Mouse (Mus musculus) limb, embryonic 14.5 days (tissue): Measurements from ENCODE around the gene Lgals1. TPM values are rescaled to one million over a fixed set of nuclear protein-coding genes. Genes with fewer than 3 reads are reported as not detected.

Source experiments
- ATAC-seq: fragments of 200-750 bp; cut with Nextera tagmentation; 2 replicates; pipeline ENCODE4 v1.8.0; 2017; ENCODE audit warnings: low read depth, moderate number of reproducible peaks, moderate TSS enrichment; ENCODE audit not compliant: low FRiP score
- DNase-seq: peaks from one replicate; pipeline ENCODE4 v3.0.0-alpha.2; 2015; ENCODE audit warnings: low spot score
- H3K27ac ChIP-seq: fragments of 300-500 bp; sonication (generic); replicated peaks from 2 replicates; pipeline ENCODE4 v1.5.1; 2014; ENCODE audit warnings: low read depth, mild to moderate bottlenecking, low read length, moderate library complexity, mixed read lengths
- H3K27me3 ChIP-seq: fragments of 300-500 bp; sonication (generic); 2 replicates; pipeline ENCODE4 v1.6.1; 2014; ENCODE audit warnings: low read length, mixed read lengths; ENCODE audit not compliant: control insufficient read depth, insufficient read depth
- H3K36me3 ChIP-seq: fragments of 300-500 bp; sonication (generic); 2 replicates; pipeline ENCODE4 v1.6.1; 2014; ENCODE audit warnings: mild to moderate bottlenecking, low read length, moderate library complexity, mixed read lengths; ENCODE audit not compliant: control insufficient read depth, insufficient read depth
- H3K4me1 ChIP-seq: fragments of 300-500 bp; sonication (generic); 2 replicates; pipeline ENCODE4 v1.6.1; 2014; ENCODE audit warnings: antibody characterized with exemption, low read length, mixed read lengths; ENCODE audit not compliant: control insufficient read depth, insufficient read depth
- H3K4me2 ChIP-seq: fragments of 300-500 bp; sonication (generic); replicated peaks from 2 replicates; pipeline ENCODE4 v1.6.1; 2014; ENCODE audit warnings: low read depth, mild to moderate bottlenecking, low read length, moderate library complexity; ENCODE audit not compliant: severe bottlenecking
- H3K4me3 ChIP-seq: fragments of 300-500 bp; sonication (generic); replicated peaks from 2 replicates; pipeline ENCODE4 v1.5.1; 2014; ENCODE audit warnings: low read length
- H3K9ac ChIP-seq: fragments of 300-500 bp; sonication (generic); 2 replicates; pipeline ENCODE4 v1.6.1; 2014; ENCODE audit warnings: mild to moderate bottlenecking, low read depth, low read length, moderate library complexity; ENCODE audit not compliant: severe bottlenecking
- H3K9me3 ChIP-seq: fragments of 300-500 bp; sonication (generic); 2 replicates; pipeline ENCODE4 v1.6.1; 2016; ENCODE audit warnings: low read length; ENCODE audit not compliant: control insufficient read depth
- POLR2A ChIP-seq: fragments of 200-500 bp; IDR thresholded peaks from 2 replicates; pipeline ENCODE4 v1.8.0; 2012; ENCODE audit warnings: inconsistent platforms, mild to moderate bottlenecking, moderate library complexity, borderline replicate concordance; ENCODE audit not compliant: insufficient read depth, insufficient read length; ENCODE audit errors: extremely low read depth
- WGBS: fragments of 180-500 bp; shearing (Covaris S2); extraction: QIAGEN DNeasy Blood & Tissue Kit; methylation state at CpG from one replicate; pipeline ENCODE4 v1.1.7; 2014; 5-methylcytosine and 5-hydroxymethylcytosine counted together
- polyA plus RNA-seq, 2 experiments: library from polyadenylated mRNA; depleted of rRNA in 1 of 2; stranded (reverse) in 1 of 2; unstranded in 1 of 2; fragments of >200 nt; fragmentation: Nextera tagmentation in 1 of 2; extraction: Ambion mirVana in 1 of 2; gene quantifications; 2 replicates each; pipeline versions ENCODE4 v1.2.1 to v1.2.3; 2012 to 2014

Lgals1 gene
- polyA plus RNA-seq, 2 experiments, result 2,309 to 2,738 TPM

DNA sequence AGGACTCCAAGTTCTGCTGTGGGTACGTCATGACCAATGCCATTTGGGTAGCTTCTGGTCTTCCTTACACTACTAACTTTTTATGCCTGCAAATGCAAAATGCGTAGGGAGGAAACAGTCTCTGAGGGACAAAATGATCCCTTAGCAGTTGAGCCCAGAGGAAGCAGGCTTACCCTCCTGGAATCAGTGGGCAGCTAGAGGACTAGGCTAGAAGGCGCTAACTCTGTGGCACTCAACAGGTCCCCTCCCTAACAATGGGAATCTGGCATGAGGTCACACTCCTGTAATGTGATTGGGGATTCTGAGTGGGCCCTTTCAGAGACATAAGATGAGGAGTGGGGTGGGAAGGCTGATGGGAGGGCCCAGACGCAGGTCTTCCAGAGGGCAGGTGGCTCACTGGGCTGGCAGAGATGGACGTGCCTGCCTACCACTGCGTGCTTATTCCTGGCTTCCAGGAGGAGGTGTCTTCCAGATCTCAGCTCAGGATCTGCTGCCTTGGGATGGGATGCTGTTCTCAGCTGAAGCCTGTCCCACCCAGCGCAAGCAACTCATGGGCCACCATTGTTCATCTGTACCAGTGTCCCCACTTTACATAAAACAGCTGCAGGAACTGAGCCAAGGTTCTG lies 4.4 kb downstream of the Lgals1 start:
- WGBS, result 82% methylated on average over 7 of the region's 7 CpGs
- ATAC-seq (no peak), DNase-seq (no peak)
- H3K4me2 ChIP-seq, result no peak overlapping the region
- no peaks in the 10 kb centered on the region for H3K27me3 ChIP-seq
- TF ChIP-seq POLR2A, result no peak
- H3K9me3 ChIP-seq, result no peaks in the 10 kb centered on the region
- H3K4me3 ChIP-seq, result no peak overlapping the region
- H3K27ac ChIP-seq, result no peak overlapping the region
- peaks cover 12% of the 10 kb centered on the region for H3K4me1 ChIP-seq
- H3K36me3 ChIP-seq, result peaks cover 17% of the 10 kb centered on the region
- no peak overlapping the region for H3K9ac ChIP-seq

GRCm38 (mm10) chr15:78931577-78931976 lies 5.1 kb downstream of the Lgals1 start:
- H3K9me3 ChIP-seq, result no peaks in the 10 kb centered on the region
- H3K27me3 ChIP-seq, result no peaks in the 10 kb centered on the region
- WGBS, result 27% methylated on average over 3 of the region's 3 CpGs
- no peak overlapping the region for H3K9ac ChIP-seq
- ATAC-seq (no peak), DNase-seq (no peak)
- TF ChIP-seq POLR2A, result no peak
- H3K27ac ChIP-seq, result no peak overlapping the region
- H3K4me2 ChIP-seq, result no peak overlapping the region
- peaks cover 21% of the 10 kb centered on the region for H3K36me3 ChIP-seq
- peaks cover 10% of the 10 kb centered on the region for H3K4me1 ChIP-seq
- H3K4me3 ChIP-seq, result no peak overlapping the region

- peak within 1 kb of the TSS; percentile 64 for H3K9ac ChIP-seq
- DNase-seq (peak; percentile 94), ATAC-seq (peak; percentile 88)
- H3K4me2 ChIP-seq, result peak within 1 kb of the TSS; percentile 68
- H3K4me1 ChIP-seq, result peaks cover 6% of the 10 kb centered on the region
- H3K4me3 ChIP-seq, result peak within 1 kb of the TSS; percentile 67
- peak within 1 kb of the TSS; percentile 82 for H3K27ac ChIP-seq
- H3K36me3 ChIP-seq, result peaks cover 32% of the 10 kb centered on the region
- 0% methylated on average over 39 of the region's 42 CpGs for WGBS
- TF ChIP-seq POLR2A, result peak; percentile 65; the same call in 1 of the 2 replicates
- H3K9me3 ChIP-seq, result no peaks in the 10 kb centered on the region
- H3K27me3 ChIP-seq, result no peaks in the 10 kb centered on the region
Observed at GRCm38 (mm10) chr15:78934784-78935320, 8.3 kb downstream of the Lgals1 start, which contains the start of gene Nol12. Gene Nol12 (plus strand): TSS chr15:78934933.

DNA sequence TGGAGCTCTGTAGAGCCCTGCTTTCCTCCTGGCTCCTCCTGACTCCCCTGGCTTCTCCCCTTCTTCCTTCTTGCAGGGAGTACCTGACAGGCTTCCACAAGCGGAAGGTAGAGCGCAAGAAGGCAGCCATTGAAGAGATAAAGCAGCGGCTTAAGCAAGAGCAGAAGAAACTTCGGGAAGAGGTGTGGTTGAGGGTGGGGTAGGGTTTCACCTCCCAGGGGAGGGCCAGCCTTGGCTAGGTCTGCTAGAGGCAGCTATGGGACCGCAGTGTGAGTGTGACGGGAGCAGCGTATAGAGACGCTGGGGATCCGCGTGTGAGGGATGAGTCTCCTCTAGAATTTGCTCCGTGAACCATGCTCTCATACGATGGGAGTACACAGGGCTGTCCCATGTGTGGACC lies 9.9 kb downstream of the Lgals1 start:
- TF ChIP-seq POLR2A, result no peak
- Histone ChIP-seq H3K4me2 (no peak overlapping the region), H3K9ac (no peak overlapping the region)

DNA sequence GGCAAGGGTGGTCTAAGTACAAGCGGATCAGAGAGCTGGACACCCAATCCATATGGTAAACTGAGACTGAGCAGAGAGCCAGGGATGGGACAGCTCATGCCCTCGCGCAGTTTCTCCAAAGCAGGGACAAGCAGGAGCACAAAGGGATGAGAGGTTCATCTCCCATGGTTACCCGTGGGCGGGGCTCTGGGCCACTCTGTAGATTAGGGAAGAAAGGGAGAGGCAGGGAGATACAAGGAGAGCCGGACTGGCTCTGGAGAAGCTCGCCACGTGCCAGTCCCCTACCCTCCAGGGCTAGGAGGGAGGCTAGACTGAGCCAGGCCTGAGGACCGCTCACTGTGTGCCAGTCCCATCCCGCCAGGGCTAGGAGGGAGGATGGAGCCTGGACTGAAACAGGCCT lies 10.8 kb downstream of the Lgals1 start:
- no peak for DNase-seq
- Histone ChIP-seq H3K4me3 (no peak overlapping the region), H3K36me3 (peaks cover 47% of the 10 kb centered on the region), H3K4me2 (no peak overlapping the region), H3K9ac (no peak overlapping the region), H3K27ac (no peak overlapping the region), H3K4me1 (peaks cover 6% of the 10 kb centered on the region), H3K9me3 (no peaks in the 10 kb centered on the region), H3K27me3 (no peaks in the 10 kb centered on the region)
- TF ChIP-seq POLR2A, result no peak
- ATAC-seq, result no peak
- 98% methylated on average over 10 of the region's 10 CpGs for WGBS

More for the DNA sequence above, 9.9 kb downstream of the Lgals1 start:
- Histone ChIP-seq H3K4me1 (peaks cover 6% of the 10 kb centered on the region), H3K36me3 (peaks cover 41% of the 10 kb centered on the region), H3K27me3 (no peaks in the 10 kb centered on the region), H3K4me3 (no peak overlapping the region), H3K9me3 (no peaks in the 10 kb centered on the region), H3K27ac (no peak overlapping the region)
- ATAC-seq (no peak), DNase-seq (no peak)
- WGBS, result 92% methylated on average over 12 of the region's 12 CpGs
